ENCODE assay signal across 10 mouse cellular contexts in the genomic region with DNA sequence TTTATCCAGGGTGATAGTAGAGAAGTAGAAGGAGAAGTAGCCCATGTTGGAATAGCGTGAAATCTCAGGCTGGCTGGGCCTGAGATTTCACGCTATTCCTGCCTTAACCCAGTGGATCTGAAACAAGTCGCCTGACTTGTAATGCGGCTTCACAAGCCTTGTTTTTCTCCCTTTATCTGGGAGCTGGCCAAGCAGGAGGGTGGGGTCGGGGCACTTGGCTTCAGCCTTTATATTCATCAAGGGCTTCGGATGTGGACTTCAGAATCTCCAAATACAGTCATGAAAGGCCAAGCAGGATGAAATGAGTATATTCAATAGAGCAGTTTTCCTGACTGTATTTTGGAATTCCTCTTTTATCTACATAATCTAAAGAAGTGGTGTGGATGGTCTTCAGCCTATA.
DNase-seq lines count a peak whose midpoint lies in the region; ATAC-seq lines count a peak whose summit lies in the region.
"Had no signal": no experiment of that assay in that cellular context is flagged by ENCODE, and none has a peak within 500 bp of the region (broad histone marks: within the 10 kb centered on the region; RNA-seq: fewer than 3 reads in every experiment).

No protein-coding gene starts in this region.

- H3K27ac ChIP-seq in hindbrain, embryonic 15.5 days (replicated peaks), result peak overlapping the region; percentile 20; the same call in 1 of the 2 replicates
- no peak overlapping the region for H3K27ac ChIP-seq in hindbrain, embryonic 12.5 days
- peak overlapping the region; percentile 73 for H3K27ac ChIP-seq in brown adipose tissue, adult 24 weeks (replicated peaks; ENCODE audit: low read depth, low read length)
- H3K27ac ChIP-seq: heart, embryonic 15.5 days had no signal

- 52% methylated on average over 6 of the region's 6 CpGs for WGBS in hindbrain, embryonic 15.5 days
- 83% methylated on average over 6 of the region's 6 CpGs for WGBS in hindbrain, embryonic 12.5 days

- DNase-seq in kidney, adult 8-10 months, result peak; percentile 73 to 77
- DNase-seq in ovary, adult 18-20 months (ENCODE audit: low spot score), result peak; percentile 45
- DNase-seq in embryo, embryonic 9.5 days (ENCODE audit: extremely low spot score), result no peak
- no peak for DNase-seq in embryo, embryonic 10 days (ENCODE audit: low spot score)
- no peak for DNase-seq in frontal cortex, postnatal 36 days (ENCODE audit: low spot score in 2 of 2)
- DNase-seq: cerebellum, adult 11-12 months had no signal

- H3K36me3 ChIP-seq in hindbrain, embryonic 15.5 days, result peaks cover 2% of the 10 kb centered on the region; the same call in 1 of the 2 replicates
- 0 out of 2 replicates have a peak, but pooled peaks cover 5% of the 10 kb centered on the region for H3K36me3 ChIP-seq in hindbrain, embryonic 12.5 days
- H3K36me3 ChIP-seq: heart, embryonic 15.5 days had no signal

- no peaks in the 10 kb centered on the region for H3K9me3 ChIP-seq in hindbrain, embryonic 15.5 days
- H3K9me3 ChIP-seq in hindbrain, embryonic 12.5 days (replicated peaks), result no peaks in the 10 kb centered on the region
- H3K9me3 ChIP-seq: heart, embryonic 15.5 days had no signal

- no peak overlapping the region for H3K4me3 ChIP-seq in hindbrain, embryonic 15.5 days
- no peak overlapping the region for H3K4me3 ChIP-seq in hindbrain, embryonic 12.5 days
- no peak overlapping the region for H3K4me3 ChIP-seq in brown adipose tissue, adult 24 weeks (ENCODE audit: insufficient read depth, low read depth, low read length)
- H3K4me3 ChIP-seq: heart, embryonic 15.5 days had no signal

- no peaks in the 10 kb centered on the region for H3K27me3 ChIP-seq in hindbrain, embryonic 15.5 days
- no peaks in the 10 kb centered on the region for H3K27me3 ChIP-seq in hindbrain, embryonic 12.5 days
- H3K27me3 ChIP-seq: heart, embryonic 15.5 days had no signal

- H3K9ac ChIP-seq in hindbrain, embryonic 15.5 days, result no peak overlapping the region
- H3K9ac ChIP-seq in hindbrain, embryonic 12.5 days, result no peak overlapping the region
- H3K9ac ChIP-seq: heart, embryonic 15.5 days had no signal

- H3K4me2 ChIP-seq in hindbrain, embryonic 15.5 days, result no peak overlapping the region
- no peak overlapping the region for H3K4me2 ChIP-seq in hindbrain, embryonic 12.5 days (replicated peaks)
- H3K4me2 ChIP-seq: heart, embryonic 15.5 days had no signal

- peaks cover 9% of the 10 kb centered on the region for H3K4me1 ChIP-seq in hindbrain, embryonic 15.5 days (replicated peaks)
- no peaks in the 10 kb centered on the region for H3K4me1 ChIP-seq in hindbrain, embryonic 12.5 days
- H3K4me1 ChIP-seq in brown adipose tissue, adult 24 weeks (ENCODE audit: control insufficient read depth, insufficient read depth, insufficient read length, low read length), result peaks cover 12% of the 10 kb centered on the region

- ATAC-seq in hindbrain, embryonic 15.5 days (ENCODE audit: low FRiP score, low read depth), result no peak
- ATAC-seq in hindbrain, embryonic 12.5 days (ENCODE audit: low FRiP score), result no peak

Comparison
In these comparisons a context has a peak if more than half of its experiments do, and no peak if none do; other contexts are left out.
1. DNase-seq: peak in kidney, adult 8-10 months (2 of 2) and ovary, adult 18-20 months (single experiment); none in embryo, embryonic 9.5 days (single experiment), embryo, embryonic 10 days (single experiment) and frontal cortex, postnatal 36 days (0 of 2).